Mouse (Mus musculus): ENCODE measurements around the gene Rtkn. TPM values are rescaled to one million over a fixed set of nuclear protein-coding genes. Genes with fewer than 3 reads are reported as not detected.

The Rtkn gene
- total and polyA plus RNA-seq, 3 experiments = 5.2 to 27.7 (median 6.7) TPM

GRCm38 (mm10) chr6:83095968-83096367 lies 39.3 kb upstream of the Rtkn start:
- H3K27me3 ChIP-seq (ENCODE audit: control insufficient read depth, insufficient read depth, low read length) = no peaks in the 10 kb centered on the region
- no peak for DNase-seq
- H3K4me1 ChIP-seq (ENCODE audit: control insufficient read depth, insufficient read depth, low read length) = peaks cover 3% of the 10 kb centered on the region
- no peak overlapping the region for H3K9ac ChIP-seq (ENCODE audit: low read depth, low read length)
- WGBS = 48% methylated on average over 6 of the region's 6 CpGs
- no peak overlapping the region for H3K27ac ChIP-seq
- no peaks in the 10 kb centered on the region for H3K36me3 ChIP-seq (ENCODE audit: control insufficient read depth, insufficient read depth, low read length)
- intact Hi-C loops (cut with DNase I) = no loop called here
- no peaks in the 10 kb centered on the region for H3K79me2 ChIP-seq (replicated peaks; ENCODE audit: control insufficient read depth, insufficient read depth, low read length)
- H3K4me3 ChIP-seq = no peak overlapping the region
- TF ChIP-seq CTCF (IDR thresholded peaks at IDR 0.05) (no peak), POLR2A (IDR thresholded peaks at IDR 0.05; ENCODE audit: insufficient read depth, low read depth, low read length) (no peak), EP300 (IDR thresholded peaks at IDR 0.05; ENCODE audit: insufficient read depth, low read depth, low read length) (no peak)

- Histone ChIP-seq H3K27me3 (ENCODE audit: control insufficient read depth, insufficient read depth, low read length) (no peaks in the 10 kb centered on the region), H3K4me1 (ENCODE audit: control insufficient read depth, insufficient read depth, low read length) (peaks cover 4% of the 10 kb centered on the region), H3K79me2 (replicated peaks; ENCODE audit: control insufficient read depth, insufficient read depth, low read length) (no peaks in the 10 kb centered on the region), H3K27ac (no peak overlapping the region), H3K36me3 (ENCODE audit: control insufficient read depth, insufficient read depth, low read length) (no peaks in the 10 kb centered on the region), H3K9ac (ENCODE audit: low read depth, low read length) (no peak overlapping the region), H3K4me3 (no peak overlapping the region)
- intact Hi-C loops (cut with DNase I) = no loop called here
- DNase-seq = no peak
- TF ChIP-seq EP300 (IDR thresholded peaks at IDR 0.05; ENCODE audit: insufficient read depth, low read depth, low read length) (no peak), CTCF (IDR thresholded peaks at IDR 0.05) (no peak), POLR2A (IDR thresholded peaks at IDR 0.05; ENCODE audit: insufficient read depth, low read depth, low read length) (no peak)
- 68% methylated on average over 2 of the region's 2 CpGs for WGBS
These were observed 36.9 kb upstream of the Rtkn start for GRCm38 (mm10) chr6:83098411-83098810.

- Histone ChIP-seq H3K27ac (peak within 1 kb of the TSS; percentile 89), H3K79me2 (replicated peaks; ENCODE audit: control insufficient read depth, insufficient read depth, low read length) (no peaks in the 10 kb centered on the region), H3K9ac (ENCODE audit: low read depth, low read length) (peak within 1 kb of the TSS; percentile 91), H3K4me1 (ENCODE audit: control insufficient read depth, insufficient read depth, low read length) (peaks cover 4% of the 10 kb centered on the region), H3K27me3 (ENCODE audit: control insufficient read depth, insufficient read depth, low read length) (no peaks in the 10 kb centered on the region), H3K4me3 (peak within 1 kb of the TSS; percentile 72), H3K36me3 (ENCODE audit: control insufficient read depth, insufficient read depth, low read length) (no peaks in the 10 kb centered on the region)
- under 1% methylated on average over 25 of the region's 25 CpGs for WGBS
- TF ChIP-seq POLR2A (IDR thresholded peaks at IDR 0.05; ENCODE audit: insufficient read depth, low read depth, low read length) (peak; percentile 68), CTCF (IDR thresholded peaks at IDR 0.05) (peak; percentile 68), EP300 (IDR thresholded peaks at IDR 0.05; ENCODE audit: insufficient read depth, low read depth, low read length) (peak; percentile 64; the same call in 1 of the 2 replicates)
- DNase-seq = peak; percentile 89 to 92
- intact Hi-C loops (cut with DNase I) = loop anchor here (1.0 to 10.0 kb wide), 2 partner anchors 105 to 163 kb away; no protein-coding TSS in a partner anchor
These were observed 34.0 kb upstream of the Rtkn start, which contains the start of the genes Ccdc142 and Gm42688 for GRCm38 (mm10) chr6:83101316-83101687. Gene Ccdc142 (plus strand): TSS chr6:83101601. Gene Gm42688 (plus strand): TSS chr6:83101617.

GRCm38 (mm10) chr6:83101688-83102556 lies 33.3 kb upstream of the Rtkn start:
- intact Hi-C loops (cut with DNase I) = loop anchor here (1.0 to 10.0 kb wide), 2 partner anchors 106 to 163 kb away; no protein-coding TSS in a partner anchor
- peak; percentile 79 to 80 for DNase-seq
- H3K79me2 ChIP-seq (replicated peaks; ENCODE audit: control insufficient read depth, insufficient read depth, low read length) = no peaks in the 10 kb centered on the region
- H3K27me3 ChIP-seq (ENCODE audit: control insufficient read depth, insufficient read depth, low read length) = no peaks in the 10 kb centered on the region
- peak overlapping the region; percentile 89 for H3K27ac ChIP-seq
- peak overlapping the region; percentile 72 for H3K4me3 ChIP-seq
- H3K4me1 ChIP-seq (ENCODE audit: control insufficient read depth, insufficient read depth, low read length) = peaks cover 4% of the 10 kb centered on the region
- no peaks in the 10 kb centered on the region for H3K36me3 ChIP-seq (ENCODE audit: control insufficient read depth, insufficient read depth, low read length)
- peak overlapping the region; percentile 91 for H3K9ac ChIP-seq (ENCODE audit: low read depth, low read length)
- under 1% methylated on average over 74 of the region's 74 CpGs for WGBS
- TF ChIP-seq EP300 (IDR thresholded peaks at IDR 0.05; ENCODE audit: insufficient read depth, low read depth, low read length) (no peak), CTCF (IDR thresholded peaks at IDR 0.05) (peak; percentile 66)

- no peak for DNase-seq
- no peak overlapping the region for H3K9ac ChIP-seq (ENCODE audit: low read depth, low read length)
- no peak overlapping the region for H3K27ac ChIP-seq
- peaks cover 4% of the 10 kb centered on the region for H3K4me1 ChIP-seq (ENCODE audit: control insufficient read depth, insufficient read depth, low read length)
- H3K27me3 ChIP-seq (ENCODE audit: control insufficient read depth, insufficient read depth, low read length) = no peaks in the 10 kb centered on the region
- 69% methylated on average over 11 of the region's 11 CpGs for WGBS
- TF ChIP-seq EP300 (IDR thresholded peaks at IDR 0.05; ENCODE audit: insufficient read depth, low read depth, low read length) (no peak), CTCF (IDR thresholded peaks at IDR 0.05) (no peak), POLR2A (IDR thresholded peaks at IDR 0.05; ENCODE audit: insufficient read depth, low read depth, low read length) (no peak)
- intact Hi-C loops (cut with DNase I) = loop anchor here (10.0 kb wide), 1 partner anchor 162 kb away; no protein-coding TSS in a partner anchor
- no peaks in the 10 kb centered on the region for H3K79me2 ChIP-seq (replicated peaks; ENCODE audit: control insufficient read depth, insufficient read depth, low read length)
- no peaks in the 10 kb centered on the region for H3K36me3 ChIP-seq (ENCODE audit: control insufficient read depth, insufficient read depth, low read length)
- H3K4me3 ChIP-seq = no peak overlapping the region
These were observed 32.1 kb upstream of the Rtkn start for GRCm38 (mm10) chr6:83103130-83103650.
